13 mouse cellular contexts compared by ENCODE assay signal in the genomic region with DNA sequence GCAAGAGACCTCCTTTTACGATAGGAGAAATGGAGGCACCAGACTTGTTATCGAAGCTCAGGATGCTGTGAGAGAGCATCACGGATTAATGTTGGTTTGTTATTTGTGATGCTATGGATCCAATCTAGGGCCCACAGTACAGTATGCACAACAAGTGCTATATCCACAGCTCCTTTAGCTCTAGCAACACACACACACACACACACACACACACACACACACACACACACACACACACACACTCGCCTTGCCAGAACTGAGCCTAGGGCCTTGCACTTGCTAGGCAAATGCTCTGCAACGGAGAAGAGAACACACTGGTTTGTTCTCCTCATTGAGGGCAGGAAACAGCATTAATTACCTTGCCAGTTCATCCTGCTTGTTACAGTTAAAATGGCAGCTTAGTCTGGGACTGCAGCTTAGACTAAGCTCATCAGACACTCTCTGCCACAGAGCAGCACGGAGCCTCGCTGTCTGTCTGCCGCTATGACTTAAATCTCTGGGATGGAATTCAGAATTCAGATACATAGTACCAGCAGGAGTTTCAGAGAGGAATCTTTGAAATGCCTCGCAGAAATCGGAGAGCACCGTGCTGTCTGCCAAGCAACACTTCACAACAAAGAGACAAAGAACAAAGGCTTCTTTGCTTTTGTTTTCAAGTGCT.
DNase-seq lines count a peak whose midpoint lies in the region; ATAC-seq and TF ChIP-seq lines count a peak whose summit lies in the region.
"Had no signal": no experiment of that assay in that cellular context is flagged by ENCODE, and none has a peak within 500 bp of the region (broad histone marks: within the 10 kb centered on the region; RNA-seq: fewer than 3 reads in every experiment).

No protein-coding gene starts in this region.

- H3K27ac ChIP-seq in testis, adult 2 months (ENCODE audit: control insufficient read depth, insufficient read depth, low read depth, low read length), result no peak overlapping the region
- no peak overlapping the region for H3K27ac ChIP-seq in hindbrain, embryonic 11.5 days (ENCODE audit: low read depth, low read length)
- peak overlapping the region; percentile 72 for H3K27ac ChIP-seq in midbrain, embryonic 15.5 days
- no peak overlapping the region for H3K27ac ChIP-seq in intestine, embryonic 15.5 days
- no peak overlapping the region for H3K27ac ChIP-seq in kidney, embryonic 15.5 days
- H3K27ac ChIP-seq: heart, adult 2 months; limb, embryonic 15.5 days had no signal

- H3K9me3 ChIP-seq in hindbrain, embryonic 11.5 days (ENCODE audit: control insufficient read depth, low read length), result peaks cover 3% of the 10 kb centered on the region; the same call in 1 of the 2 replicates
- no peaks in the 10 kb centered on the region for H3K9me3 ChIP-seq in midbrain, embryonic 15.5 days
- no peaks in the 10 kb centered on the region for H3K9me3 ChIP-seq in intestine, embryonic 15.5 days
- H3K9me3 ChIP-seq in kidney, embryonic 15.5 days (replicated peaks), result 0 out of 2 replicates have a peak, but pooled peaks cover 5% of the 10 kb centered on the region
- H3K9me3 ChIP-seq: limb, embryonic 15.5 days had no signal

- H3K9ac ChIP-seq in hindbrain, embryonic 11.5 days (ENCODE audit: low read depth, low read length), result peak overlapping the region; percentile 20; the same call in 1 of the 2 replicates
- no peak overlapping the region for H3K9ac ChIP-seq in midbrain, embryonic 15.5 days
- no peak overlapping the region for H3K9ac ChIP-seq in intestine, embryonic 15.5 days
- no peak overlapping the region for H3K9ac ChIP-seq in kidney, embryonic 15.5 days
- H3K9ac ChIP-seq: limb, embryonic 15.5 days had no signal

- H3K27me3 ChIP-seq in testis, adult 2 months (ENCODE audit: control insufficient read depth, insufficient read depth, low read length), result no peaks in the 10 kb centered on the region
- no peaks in the 10 kb centered on the region for H3K27me3 ChIP-seq in hindbrain, embryonic 11.5 days (ENCODE audit: control insufficient read depth, insufficient read depth, low read length)
- H3K27me3 ChIP-seq in midbrain, embryonic 15.5 days (replicated peaks), result peaks cover 4% of the 10 kb centered on the region
- no peaks in the 10 kb centered on the region for H3K27me3 ChIP-seq in intestine, embryonic 15.5 days (replicated peaks)
- 0 out of 2 replicates have a peak, but pooled peaks cover 1% of the 10 kb centered on the region for H3K27me3 ChIP-seq in kidney, embryonic 15.5 days
- H3K27me3 ChIP-seq: limb, embryonic 15.5 days had no signal

- H3K4me3 ChIP-seq in testis, adult 2 months (ENCODE audit: control insufficient read depth, low read depth, low read length), result peak overlapping the region; percentile 69
- no peak overlapping the region for H3K4me3 ChIP-seq in hindbrain, embryonic 11.5 days (ENCODE audit: low read depth, low read length)
- no peak overlapping the region for H3K4me3 ChIP-seq in midbrain, embryonic 15.5 days
- no peak overlapping the region for H3K4me3 ChIP-seq in intestine, embryonic 15.5 days (replicated peaks)
- H3K4me3 ChIP-seq in kidney, embryonic 15.5 days (replicated peaks), result no peak overlapping the region
- H3K4me3 ChIP-seq: heart, adult 2 months; limb, embryonic 15.5 days had no signal

- no peak for DNase-seq in testis, postnatal 14 days (ENCODE audit: low spot score)
- DNase-seq in hindbrain, embryonic 11.5 days (ENCODE audit: low spot score), result no peak
- DNase-seq in ovary, postnatal 10 days (ENCODE audit: low spot score), result no peak
- no peak for DNase-seq in lung, postnatal 4 days
- DNase-seq: cerebellum, postnatal 36 days; heart, adult 2 months; heart, postnatal 4 days had no signal

- 44% methylated on average over 11 of the region's 11 CpGs for whole genome bisulfite sequencing in hindbrain, embryonic 11.5 days
- WGBS in midbrain, embryonic 15.5 days, result 28% methylated on average over 10 of the region's 11 CpGs
- WGBS in intestine, embryonic 15.5 days, result 60% methylated on average over 11 of the region's 11 CpGs
- 49% methylated on average over 11 of the region's 11 CpGs for WGBS in kidney, embryonic 15.5 days

- TF ChIP-seq POLR2A in testis, adult 2 months (IDR thresholded peaks at IDR 0.05; ENCODE audit: control insufficient read depth, low read depth, low read length), result no peak

- no peaks in the 10 kb centered on the region for H3K36me3 ChIP-seq in testis, adult 2 months (ENCODE audit: control insufficient read depth, insufficient read depth, low read length)
- H3K36me3 ChIP-seq in hindbrain, embryonic 11.5 days (ENCODE audit: control insufficient read depth, insufficient read depth, low read length), result no peaks in the 10 kb centered on the region
- no peaks in the 10 kb centered on the region for H3K36me3 ChIP-seq in midbrain, embryonic 15.5 days (replicated peaks)
- H3K36me3 ChIP-seq in intestine, embryonic 15.5 days, result no peaks in the 10 kb centered on the region
- no peaks in the 10 kb centered on the region for H3K36me3 ChIP-seq in kidney, embryonic 15.5 days
- H3K36me3 ChIP-seq: limb, embryonic 15.5 days had no signal

- no peaks in the 10 kb centered on the region for H3K4me1 ChIP-seq in testis, adult 2 months (ENCODE audit: control insufficient read depth, insufficient read depth, low read length)
- H3K4me1 ChIP-seq in hindbrain, embryonic 11.5 days (replicated peaks; ENCODE audit: control insufficient read depth, insufficient read depth, low read length), result 0 out of 2 replicates have a peak, but pooled peaks cover 3% of the 10 kb centered on the region
- peaks cover 12% of the 10 kb centered on the region for H3K4me1 ChIP-seq in midbrain, embryonic 15.5 days
- H3K4me1 ChIP-seq in intestine, embryonic 15.5 days (replicated peaks), result no peaks in the 10 kb centered on the region
- no peaks in the 10 kb centered on the region for H3K4me1 ChIP-seq in kidney, embryonic 15.5 days
- H3K4me1 ChIP-seq: limb, embryonic 15.5 days had no signal

- ATAC-seq in hindbrain, embryonic 11.5 days (ENCODE audit: low FRiP score), result no peak
- ATAC-seq in midbrain, embryonic 15.5 days (replicated peaks), result peak; percentile 70
- ATAC-seq in intestine, embryonic 15.5 days, result no peak
- no peak for ATAC-seq in kidney, embryonic 15.5 days (replicated peaks; ENCODE audit: low FRiP score)
- ATAC-seq: lung, postnatal 0 days had no signal

- no peak overlapping the region for H3K4me2 ChIP-seq in hindbrain, embryonic 11.5 days (replicated peaks; ENCODE audit: low read depth, low read length)
- no peak overlapping the region for H3K4me2 ChIP-seq in midbrain, embryonic 15.5 days
- H3K4me2 ChIP-seq in intestine, embryonic 15.5 days (replicated peaks), result no peak overlapping the region
- H3K4me2 ChIP-seq in kidney, embryonic 15.5 days, result no peak overlapping the region
- H3K4me2 ChIP-seq: limb, embryonic 15.5 days had no signal

- no peak for TF ChIP-seq CTCF in testis, adult 2 months (IDR thresholded peaks at IDR 0.05; ENCODE audit: control insufficient read depth, insufficient read depth, insufficient replicate concordance, low read depth, low read length)
